ENCODE assay signal across 16 mouse cellular contexts in the genomic region with DNA sequence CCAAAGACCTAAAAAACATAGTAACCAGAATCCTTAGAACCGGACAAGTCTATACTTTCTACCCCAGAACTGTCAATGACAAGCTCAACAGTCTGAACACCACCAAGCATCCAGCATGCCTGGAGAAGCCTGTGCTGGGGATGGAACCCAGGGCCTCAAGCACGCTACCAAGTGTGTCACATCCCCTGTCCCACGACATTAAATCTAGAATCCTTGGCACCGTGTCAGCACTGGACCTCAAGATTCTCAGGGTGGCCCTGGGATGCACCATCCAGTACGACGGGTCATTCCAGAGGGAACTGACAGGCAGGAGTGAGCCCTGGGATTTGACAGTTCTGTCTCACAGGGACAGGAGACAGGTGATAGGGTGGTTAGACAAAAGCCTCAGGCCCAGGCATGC.
"Had no signal": no experiment of that assay in that cellular context is flagged by ENCODE, and none has a peak within 500 bp of the region (broad histone marks: within the 10 kb centered on the region; RNA-seq: fewer than 3 reads in every experiment).

No protein-coding gene starts in this region.

- H3K4me2 ChIP-seq: neural tube, embryonic 12.5 days; neural tube, embryonic 13.5 days; neural tube, embryonic 15.5 days; stomach, embryonic 15.5 days had no signal

- H3K4me3 ChIP-seq: neural tube, embryonic 12.5 days; neural tube, embryonic 13.5 days; neural tube, embryonic 15.5 days; stomach, embryonic 15.5 days had no signal

- H3K27ac ChIP-seq: neural tube, embryonic 12.5 days; neural tube, embryonic 13.5 days; neural tube, embryonic 15.5 days; stomach, embryonic 15.5 days had no signal

- H3K9ac ChIP-seq: neural tube, embryonic 12.5 days; neural tube, embryonic 13.5 days; neural tube, embryonic 15.5 days; stomach, embryonic 15.5 days had no signal

- DNase-seq: retina, postnatal 1 day; right cerebral cortex, adult 18-20 months; right cerebral cortex, postnatal 14 days; right cerebral cortex, postnatal 25 days; right cerebral cortex, postnatal 4 days; spleen, adult 18-20 months; thymus, adult 18-20 months; thymus, adult 2 months; thymus, postnatal 14 days; thymus, postnatal 25 days; thymus, postnatal 36 days; thymus, postnatal 4 days had no signal

- H3K27me3 ChIP-seq: neural tube, embryonic 12.5 days; neural tube, embryonic 13.5 days; neural tube, embryonic 15.5 days; stomach, embryonic 15.5 days had no signal

- H3K9me3 ChIP-seq: neural tube, embryonic 12.5 days; neural tube, embryonic 13.5 days; neural tube, embryonic 15.5 days; stomach, embryonic 15.5 days had no signal
